Mouse (Mus musculus) midbrain, embryonic 11.5 days (tissue): ENCODE measurements at regions not wholly inside any gene's neighbourhood (a gene's known extent, or its start where the extent isn't known, plus 50 kb on each side); places are given as distances from the start of the nearest gene placed in this dataset.

Source experiments
- ATAC-seq: fragments of 200-750 bp; cut with Nextera tagmentation; 2 replicates; pipeline ENCODE4 v1.8.0; 2017; ENCODE audit warnings: moderate TSS enrichment, moderate library complexity; ENCODE audit not compliant: low FRiP score
- DNase-seq: peaks from one replicate; pipeline ENCODE4 v3.0.0; 2015; ENCODE audit warnings: low spot score; ENCODE audit errors: missing footprints
- H3K27ac ChIP-seq: fragments of 300-500 bp; sonication (generic); 2 replicates; pipeline ENCODE4 v1.5.1; 2014; ENCODE audit warnings: low read depth, low read length
- H3K27me3 ChIP-seq: fragments of 300-500 bp; sonication (generic); 2 replicates; pipeline ENCODE4 v1.6.1; 2014; ENCODE audit warnings: mild to moderate bottlenecking, low read length, moderate library complexity, mixed read lengths; ENCODE audit not compliant: control insufficient read depth, insufficient read depth
- H3K36me3 ChIP-seq: fragments of 300-500 bp; sonication (generic); 2 replicates; pipeline ENCODE4 v1.6.1; 2014; ENCODE audit warnings: mild to moderate bottlenecking, low read length, moderate library complexity, mixed read lengths; ENCODE audit not compliant: control insufficient read depth, insufficient read depth
- H3K4me1 ChIP-seq: fragments of 300-500 bp; sonication (generic); 2 replicates; pipeline ENCODE4 v1.6.1; 2014; ENCODE audit warnings: low read length; ENCODE audit not compliant: control insufficient read depth, insufficient read depth
- H3K4me2 ChIP-seq: fragments of 300-500 bp; sonication (generic); 2 replicates; pipeline ENCODE4 v1.6.1; 2014; ENCODE audit warnings: mild to moderate bottlenecking, moderate library complexity
- H3K4me3 ChIP-seq: fragments of 300-500 bp; sonication (generic); 2 replicates; pipeline ENCODE4 v1.5.1; 2014; ENCODE audit warnings: low read depth, low read length
- H3K9ac ChIP-seq: fragments of 300-500 bp; sonication (generic); 2 replicates; pipeline ENCODE4 v1.6.1; 2014; ENCODE audit warnings: low read length
- H3K9me3 ChIP-seq: fragments of 300-500 bp; sonication (generic); 2 replicates; pipeline ENCODE4 v1.6.1; 2016; ENCODE audit warnings: low read length; ENCODE audit not compliant: control insufficient read depth
- WGBS: fragments of 180-500 bp; shearing (Covaris S2); extraction: QIAGEN DNeasy Blood & Tissue Kit; methylation state at CpG from one replicate; pipeline ENCODE4 v1.1.7; 2014; 5-methylcytosine and 5-hydroxymethylcytosine counted together

GRCm38 (mm10) chr4:51748404-51749064, 532.1 kb downstream of the Cylc2 start:
- H3K27ac ChIP-seq: no peak overlapping the region
- no peaks in the 10 kb centered on the region for H3K36me3 ChIP-seq
- ATAC-seq: peak; percentile 62; the same call in 1 of the 2 replicates
- H3K4me1 ChIP-seq: no peaks in the 10 kb centered on the region
- no peak overlapping the region for H3K9ac ChIP-seq
- no peaks in the 10 kb centered on the region for H3K9me3 ChIP-seq
- H3K4me2 ChIP-seq: no peak overlapping the region
- no peaks in the 10 kb centered on the region for H3K27me3 ChIP-seq
- no peak overlapping the region for H3K4me3 ChIP-seq
- 20% methylated on average over 2 of the region's 2 CpGs for WGBS
- no peak for DNase-seq

GRCm38 (mm10) chr4:51749153-51749552, 532.7 kb downstream of the Cylc2 start:
- no peaks in the 10 kb centered on the region for H3K27me3 ChIP-seq
- H3K27ac ChIP-seq: no peak overlapping the region
- 35% methylated on average over 3 of the region's 3 CpGs for WGBS
- DNase-seq (peak; percentile 85), ATAC-seq (peak; percentile 89)
- H3K36me3 ChIP-seq: no peaks in the 10 kb centered on the region
- no peak overlapping the region for H3K4me2 ChIP-seq
- no peaks in the 10 kb centered on the region for H3K4me1 ChIP-seq
- no peak overlapping the region for H3K9ac ChIP-seq
- no peak overlapping the region for H3K4me3 ChIP-seq
- no peaks in the 10 kb centered on the region for H3K9me3 ChIP-seq
